Mouse (Mus musculus): ENCODE data around the gene Wdr27. TPM values are rescaled to one million over a fixed set of nuclear protein-coding genes. Genes with fewer than 3 reads are reported as not detected.

The Wdr27 gene
- polyA plus RNA-seq, 1 experiment from 2014 or later: 6.3 TPM

DNA sequence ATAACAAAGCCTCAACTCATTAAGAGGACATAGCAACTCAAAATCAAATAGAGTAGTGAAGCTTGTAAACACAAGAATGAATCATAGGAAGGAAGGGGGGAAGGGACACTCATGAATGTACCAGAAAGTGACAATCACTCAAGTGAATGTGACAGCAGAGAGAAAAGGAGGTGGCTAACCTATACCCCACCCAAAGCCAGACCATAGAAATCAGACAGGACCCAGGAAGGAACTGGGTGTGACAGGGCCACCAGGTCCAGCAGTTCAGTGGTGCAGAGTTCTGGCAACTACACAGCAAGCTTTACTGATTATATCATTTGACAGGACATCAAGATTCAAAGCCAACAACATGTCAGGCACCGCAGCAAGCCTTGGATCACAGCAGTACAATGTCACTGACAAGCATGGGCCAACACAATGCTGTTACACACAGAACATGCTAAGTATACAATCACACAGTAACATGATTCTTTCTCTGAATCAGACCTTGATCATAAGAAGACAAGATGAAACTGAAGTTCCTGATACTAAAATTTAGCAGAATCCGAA lies 68.2 kb downstream of the Wdr27 start:
- WGBS: 82% methylated on average over 2 of the region's 2 CpGs
- H3K36me3 ChIP-seq: no peaks in the 10 kb centered on the region
- no peak overlapping the region for H3K27ac ChIP-seq (replicated peaks)
- H3K4me3 ChIP-seq: no peak overlapping the region
- H3K4me1 ChIP-seq: no peaks in the 10 kb centered on the region
- DNase-seq (ENCODE audit: low spot score): no peak
- H3K9me3 ChIP-seq (replicated peaks): no peaks in the 10 kb centered on the region
- H3K27me3 ChIP-seq (ENCODE audit: low read depth, poor library complexity, severe bottlenecking): no peaks in the 10 kb centered on the region

DNA sequence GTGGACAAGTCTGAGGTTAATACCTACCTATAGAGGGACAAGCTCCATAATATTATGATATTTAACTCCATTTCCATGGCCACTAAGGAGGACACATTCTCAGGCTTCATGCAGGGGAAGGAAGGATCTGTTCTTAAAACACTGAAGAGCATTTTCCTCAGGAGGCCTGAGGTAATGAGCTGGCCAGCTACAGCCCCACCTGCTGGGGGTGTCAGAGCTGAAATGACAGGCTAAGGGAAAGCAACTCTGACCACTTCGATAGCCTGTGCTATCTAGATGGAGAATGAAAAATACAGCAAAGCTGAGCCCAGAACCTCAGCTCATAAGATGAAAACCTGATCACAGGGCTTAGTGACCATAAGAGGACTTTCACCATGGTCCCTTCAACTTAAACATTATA lies 82.7 kb downstream of the Wdr27 start:
- Histone ChIP-seq H3K27ac (replicated peaks) (no peak overlapping the region), H3K36me3 (no peaks in the 10 kb centered on the region), H3K27me3 (ENCODE audit: low read depth, poor library complexity, severe bottlenecking) (no peaks in the 10 kb centered on the region), H3K4me1 (no peaks in the 10 kb centered on the region), H3K9me3 (replicated peaks) (no peaks in the 10 kb centered on the region), H3K4me3 (no peak overlapping the region)
- DNase-seq (ENCODE audit: low spot score): no peak
- 78% methylated on average over 1 of the region's 1 CpGs for WGBS

DNA sequence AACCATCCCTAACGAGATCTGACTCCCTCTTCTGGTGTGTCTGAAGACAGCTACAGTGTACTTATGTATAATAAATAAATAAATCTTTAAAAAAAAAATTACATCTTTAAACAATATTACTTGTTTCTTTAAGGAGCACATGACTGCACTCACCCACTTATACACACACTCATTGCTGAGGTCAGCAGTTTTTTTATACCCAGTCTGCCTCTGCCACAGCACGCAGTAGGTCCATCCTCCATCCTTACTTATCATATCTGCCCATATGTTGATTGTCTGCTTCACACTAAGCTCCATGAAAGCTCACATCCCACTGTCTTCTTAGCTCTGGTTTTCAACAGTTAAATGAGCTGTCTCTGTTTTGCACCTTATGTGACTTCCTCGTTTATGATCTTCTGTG lies 95.2 kb downstream of the Wdr27 start:
- no peaks in the 10 kb centered on the region for H3K27me3 ChIP-seq (ENCODE audit: low read depth, poor library complexity, severe bottlenecking)
- no peaks in the 10 kb centered on the region for H3K4me1 ChIP-seq
- H3K9me3 ChIP-seq (replicated peaks): no peaks in the 10 kb centered on the region
- H3K27ac ChIP-seq (replicated peaks): no peak overlapping the region
- H3K4me3 ChIP-seq: no peak overlapping the region
- WGBS: 88% methylated on average over 3 of the region's 3 CpGs
- no peak for DNase-seq (ENCODE audit: low spot score)
- H3K36me3 ChIP-seq: no peaks in the 10 kb centered on the region

- Histone ChIP-seq H3K9me3 (replicated peaks) (no peaks in the 10 kb centered on the region), H3K27me3 (ENCODE audit: low read depth, poor library complexity, severe bottlenecking) (no peaks in the 10 kb centered on the region), H3K27ac (replicated peaks) (no peak overlapping the region), H3K36me3 (no peaks in the 10 kb centered on the region), H3K4me1 (no peaks in the 10 kb centered on the region), H3K4me3 (no peak overlapping the region)
- WGBS: 73% methylated on average over 5 of the region's 5 CpGs
- no peak for DNase-seq (ENCODE audit: low spot score)
Measured at GRCm38 (mm10) chr17:14846880-14847279, 96.1 kb downstream of the Wdr27 start.

DNA sequence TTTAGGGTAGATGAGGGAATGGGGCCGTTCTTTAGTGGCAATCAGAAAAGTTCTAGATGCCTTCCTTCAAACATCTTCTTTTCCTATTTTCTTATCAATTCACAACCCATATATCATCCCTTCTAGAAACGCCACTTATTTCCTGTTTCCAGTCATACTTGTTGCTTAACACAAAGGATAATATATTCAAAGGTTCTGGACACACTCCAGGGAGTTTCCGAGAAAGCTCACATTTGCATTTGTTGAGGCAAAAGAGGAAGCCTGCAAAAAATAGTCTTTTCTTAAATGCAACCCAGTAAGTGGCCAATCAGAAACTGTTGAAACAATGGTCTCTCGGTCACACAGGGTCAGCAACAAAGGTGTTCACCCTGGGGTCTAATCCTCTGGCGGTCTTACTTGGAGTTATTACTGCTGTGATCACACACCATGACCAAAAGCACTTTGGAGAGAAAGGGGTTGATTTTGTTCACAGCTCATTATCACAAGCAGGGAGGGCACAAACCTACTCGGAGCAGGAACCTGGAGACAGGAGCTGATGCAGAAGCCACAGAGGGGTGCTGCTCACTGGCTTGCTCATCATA lies 116.2 kb downstream of the Wdr27 start:
- Histone ChIP-seq H3K4me3 (no peak overlapping the region), H3K9me3 (replicated peaks) (no peaks in the 10 kb centered on the region), H3K27me3 (ENCODE audit: low read depth, poor library complexity, severe bottlenecking) (no peaks in the 10 kb centered on the region), H3K4me1 (no peaks in the 10 kb centered on the region), H3K27ac (replicated peaks) (no peak overlapping the region), H3K36me3 (no peaks in the 10 kb centered on the region)
- 49% methylated on average over 6 of the region's 6 CpGs for WGBS
- no peak for DNase-seq (ENCODE audit: low spot score)

- no peaks in the 10 kb centered on the region for H3K4me1 ChIP-seq
- DNase-seq (ENCODE audit: low spot score): no peak
- 72% methylated on average over 5 of the region's 5 CpGs for WGBS
Measured at GRCm38 (mm10) chr17:14824938-14825337, 118.0 kb downstream of the Wdr27 start.

DNA sequence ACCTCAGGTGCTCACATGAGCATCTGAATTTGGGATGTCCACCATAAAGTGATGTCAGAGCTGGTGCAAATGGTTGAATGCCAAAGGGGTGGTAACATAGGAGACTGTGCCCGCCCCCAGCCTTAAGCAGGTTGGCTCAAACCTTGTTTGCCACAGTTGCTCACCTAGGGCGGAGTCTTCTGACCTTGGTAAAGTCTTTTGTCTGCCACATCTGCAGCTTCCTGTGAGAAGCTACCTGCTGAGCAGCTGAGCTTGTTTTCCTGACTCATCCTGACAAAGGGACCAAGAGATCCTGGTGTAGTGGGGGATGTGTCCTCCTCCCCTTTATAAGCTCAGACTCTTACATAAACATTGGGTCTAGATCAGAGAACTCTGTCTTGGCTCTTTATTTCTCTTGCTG lies 125.0 kb downstream of the Wdr27 start:
- no peak for DNase-seq (ENCODE audit: low spot score)
- Histone ChIP-seq H3K27me3 (ENCODE audit: low read depth, poor library complexity, severe bottlenecking) (no peaks in the 10 kb centered on the region), H3K4me1 (no peaks in the 10 kb centered on the region), H3K4me3 (no peak overlapping the region), H3K36me3 (no peaks in the 10 kb centered on the region), H3K27ac (replicated peaks) (no peak overlapping the region), H3K9me3 (replicated peaks) (no peaks in the 10 kb centered on the region)
- 77% methylated on average over 2 of the region's 2 CpGs for WGBS

More at GRCm38 (mm10) chr17:14824938-14825337, 118.0 kb downstream of the Wdr27 start:
- no peak overlapping the region for H3K27ac ChIP-seq (replicated peaks)
- no peak overlapping the region for H3K4me3 ChIP-seq
- no peaks in the 10 kb centered on the region for H3K9me3 ChIP-seq (replicated peaks)
- no peaks in the 10 kb centered on the region for H3K36me3 ChIP-seq
- H3K27me3 ChIP-seq (ENCODE audit: low read depth, poor library complexity, severe bottlenecking): no peaks in the 10 kb centered on the region

DNA sequence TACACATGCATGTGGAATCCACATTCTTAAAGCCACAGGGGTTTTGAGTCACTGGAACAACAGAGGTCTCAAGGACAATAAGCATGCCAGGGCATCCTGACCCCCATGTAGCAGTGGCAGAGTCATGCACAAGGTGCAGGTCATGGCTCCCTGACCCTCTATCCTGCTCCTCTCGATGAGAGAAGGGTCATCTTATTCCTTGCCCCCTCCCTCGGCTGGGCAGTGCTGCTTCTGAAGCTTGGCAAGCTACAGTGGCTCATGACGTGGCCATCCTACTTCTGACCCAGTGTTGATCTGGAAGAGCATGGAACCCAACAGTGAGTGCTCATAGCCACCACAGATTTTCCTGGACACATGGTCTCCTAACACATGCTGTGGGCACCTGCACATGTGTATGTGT lies 126.9 kb downstream of the Wdr27 start:
- DNase-seq (ENCODE audit: low spot score): no peak

GRCm38 (mm10) chr17:14815304-14815703 lies 127.7 kb downstream of the Wdr27 start:
- WGBS: 77% methylated on average over 5 of the region's 5 CpGs
- no peaks in the 10 kb centered on the region for H3K4me1 ChIP-seq
- no peak overlapping the region for H3K27ac ChIP-seq (replicated peaks)
- H3K36me3 ChIP-seq: no peaks in the 10 kb centered on the region
- no peak overlapping the region for H3K4me3 ChIP-seq
- DNase-seq (ENCODE audit: low spot score): no peak
- no peaks in the 10 kb centered on the region for H3K27me3 ChIP-seq (ENCODE audit: low read depth, poor library complexity, severe bottlenecking)
- no peaks in the 10 kb centered on the region for H3K9me3 ChIP-seq (replicated peaks)

More for the DNA sequence above, 126.9 kb downstream of the Wdr27 start:
- Histone ChIP-seq H3K9me3 (replicated peaks) (no peaks in the 10 kb centered on the region), H3K27ac (replicated peaks) (no peak overlapping the region), H3K4me1 (no peaks in the 10 kb centered on the region), H3K27me3 (ENCODE audit: low read depth, poor library complexity, severe bottlenecking) (no peaks in the 10 kb centered on the region), H3K36me3 (no peaks in the 10 kb centered on the region), H3K4me3 (no peak overlapping the region)
- WGBS: 75% methylated on average over 3 of the region's 3 CpGs

DNA sequence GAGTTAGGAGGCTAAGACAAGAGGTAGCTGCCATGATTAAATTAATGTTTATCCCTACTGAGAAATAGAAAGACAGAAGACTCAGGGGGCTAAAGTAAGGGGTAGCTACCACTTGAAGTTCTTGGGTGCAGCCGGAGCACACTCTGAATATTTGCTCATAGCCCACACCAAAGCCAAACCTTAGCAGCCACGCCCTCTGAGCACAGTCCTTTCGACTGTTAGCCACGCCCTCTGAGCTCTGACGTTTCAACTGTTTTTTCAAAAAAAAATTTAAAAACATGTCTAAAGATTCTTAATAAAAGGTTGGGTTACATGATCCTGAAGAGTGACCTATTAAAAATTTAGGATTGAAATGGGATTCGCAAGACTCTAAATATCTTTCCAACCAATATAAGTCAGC lies 130.3 kb downstream of the Wdr27 start:
- DNase-seq (ENCODE audit: low spot score): no peak
- Histone ChIP-seq H3K27me3 (ENCODE audit: low read depth, poor library complexity, severe bottlenecking) (no peaks in the 10 kb centered on the region), H3K4me3 (no peak overlapping the region), H3K27ac (replicated peaks) (no peak overlapping the region), H3K9me3 (replicated peaks) (no peaks in the 10 kb centered on the region), H3K36me3 (no peaks in the 10 kb centered on the region), H3K4me1 (no peaks in the 10 kb centered on the region)
- WGBS: 86% methylated on average over 6 of the region's 6 CpGs

- no peaks in the 10 kb centered on the region for H3K36me3 ChIP-seq
- no peak overlapping the region for H3K4me3 ChIP-seq
- no peak for DNase-seq (ENCODE audit: low spot score)
- no peaks in the 10 kb centered on the region for H3K9me3 ChIP-seq (replicated peaks)
- no peaks in the 10 kb centered on the region for H3K27me3 ChIP-seq (ENCODE audit: low read depth, poor library complexity, severe bottlenecking)
- WGBS: 90% methylated on average over 8 of the region's 8 CpGs
- H3K4me1 ChIP-seq: no peaks in the 10 kb centered on the region
- H3K27ac ChIP-seq (replicated peaks): no peak overlapping the region
Measured at GRCm38 (mm10) chr17:14812033-14812432, 130.9 kb downstream of the Wdr27 start.

DNA sequence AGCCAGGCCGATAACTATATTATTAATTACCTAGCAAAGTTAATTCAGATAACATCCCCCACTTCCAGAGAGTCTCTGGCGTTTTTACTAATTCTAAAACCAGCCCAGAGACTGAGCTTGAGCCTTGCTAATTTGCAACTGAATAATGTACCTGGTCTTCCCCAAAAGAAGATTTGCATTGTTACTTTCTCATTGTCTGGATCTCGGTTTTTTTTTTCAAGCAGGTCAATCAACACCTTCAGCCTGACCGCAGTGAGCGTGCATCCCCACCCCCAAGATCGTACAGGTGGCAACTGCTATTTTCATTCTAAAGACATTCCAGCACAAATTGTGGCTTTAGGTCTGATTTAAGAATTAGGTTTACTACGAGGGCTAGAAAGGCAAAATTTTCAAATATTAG lies 136.2 kb downstream of the Wdr27 start:
- no peaks in the 10 kb centered on the region for H3K36me3 ChIP-seq
- H3K4me3 ChIP-seq: no peak overlapping the region
- H3K9me3 ChIP-seq (replicated peaks): no peaks in the 10 kb centered on the region
- no peaks in the 10 kb centered on the region for H3K27me3 ChIP-seq (ENCODE audit: low read depth, poor library complexity, severe bottlenecking)
- H3K4me1 ChIP-seq: no peaks in the 10 kb centered on the region
- no peak for DNase-seq (ENCODE audit: low spot score)
- WGBS: 91% methylated on average over 7 of the region's 7 CpGs
- H3K27ac ChIP-seq (replicated peaks): no peak overlapping the region

- whole genome bisulfite sequencing: 83% methylated on average over 4 of the region's 4 CpGs
Measured at GRCm38 (mm10) chr17:14799243-14799642, 143.7 kb downstream of the Wdr27 start.

DNA sequence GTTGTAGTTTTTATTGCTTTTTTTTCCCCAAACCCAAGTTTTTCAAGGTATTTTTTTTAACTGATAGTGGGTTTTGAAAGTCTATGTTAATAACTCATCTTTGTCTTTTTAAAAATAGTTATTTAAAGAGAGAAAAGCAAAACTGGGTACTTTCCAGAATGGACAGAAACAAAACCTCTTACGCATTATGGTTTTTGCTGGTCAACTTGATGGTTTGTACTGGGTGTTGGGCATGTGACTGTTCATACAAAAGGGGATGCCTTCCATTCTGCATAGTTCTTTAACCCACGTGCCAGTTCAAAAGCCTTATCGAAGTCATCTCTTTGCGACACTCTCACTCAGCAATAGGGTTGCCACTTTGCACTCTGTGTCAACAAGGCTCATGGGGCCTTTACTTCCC lies 147.9 kb downstream of the Wdr27 start:
- Histone ChIP-seq H3K4me1 (no peaks in the 10 kb centered on the region), H3K27me3 (ENCODE audit: low read depth, poor library complexity, severe bottlenecking) (no peaks in the 10 kb centered on the region), H3K36me3 (no peaks in the 10 kb centered on the region), H3K27ac (replicated peaks) (no peak overlapping the region), H3K4me3 (no peak overlapping the region), H3K9me3 (replicated peaks) (peaks cover 9% of the 10 kb centered on the region; the same call in 1 of the 2 replicates)
- 94% methylated on average over 4 of the region's 4 CpGs for WGBS
- DNase-seq (ENCODE audit: low spot score): no peak

More at GRCm38 (mm10) chr17:14799243-14799642, 143.7 kb downstream of the Wdr27 start:
- Histone ChIP-seq H3K27me3 (ENCODE audit: low read depth, poor library complexity, severe bottlenecking) (no peaks in the 10 kb centered on the region), H3K4me3 (no peak overlapping the region), H3K27ac (replicated peaks) (no peak overlapping the region), H3K4me1 (no peaks in the 10 kb centered on the region), H3K9me3 (replicated peaks) (no peaks in the 10 kb centered on the region), H3K36me3 (no peaks in the 10 kb centered on the region)
- no peak for DNase-seq (ENCODE audit: low spot score)
